Mouse (Mus musculus): Measurements from ENCODE around the gene Apobec4.

- TF ChIP-seq EP300 (IDR thresholded peaks at IDR 0.05; ENCODE audit: insufficient read depth, low read depth, low read length): no peak
- no peak for TF ChIP-seq CTCF (IDR thresholded peaks at IDR 0.05)
- TF ChIP-seq POLR2A (IDR thresholded peaks at IDR 0.05; ENCODE audit: insufficient read depth, low read depth, low read length): no peak
These were observed at the start of gene Apobec4 for GRCm38 (mm10) chr1:152750312-152750965.

Data from heart, adult 2 months (tissue).